Mouse (Mus musculus): ENCODE measurements at regions not wholly inside any gene's neighbourhood (a gene's known extent, or its start where the extent isn't known, plus 50 kb on each side); places are given as distances from the start of the nearest gene placed in this dataset.

DNA sequence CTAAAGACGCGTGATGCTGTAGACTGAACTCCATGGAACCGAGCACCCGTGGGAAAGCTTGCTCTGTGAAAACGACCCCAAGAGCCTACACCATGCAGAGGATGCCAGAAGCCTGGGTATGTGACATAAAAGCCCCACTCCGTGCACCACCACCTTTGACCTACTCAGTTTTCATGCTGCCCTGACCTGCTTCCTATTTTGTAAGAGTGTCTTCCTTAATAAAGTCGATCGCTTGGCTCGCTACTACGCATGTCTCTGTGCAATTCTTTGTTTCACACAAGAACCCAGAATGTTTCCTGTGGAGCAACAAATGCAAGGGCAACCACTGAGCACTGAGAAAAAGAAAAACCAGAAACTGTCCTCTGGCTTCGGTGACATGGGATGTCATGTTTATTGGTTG lies 60.5 kb downstream of the Sec61b start:
- H3K9me3 ChIP-seq (replicated peaks) = no peaks in the 10 kb centered on the region
- H3K27me3 ChIP-seq (replicated peaks) = no peaks in the 10 kb centered on the region
- no peak overlapping the region for H3K9ac ChIP-seq
- no peak for ATAC-seq (ENCODE audit: insufficient number of reproducible peaks, low FRiP score)
- H3K4me1 ChIP-seq (replicated peaks) = no peaks in the 10 kb centered on the region
- H3K36me3 ChIP-seq = no peaks in the 10 kb centered on the region
- no peak overlapping the region for H3K4me2 ChIP-seq
- WGBS = 85% methylated on average over 11 of the region's 11 CpGs
- no peak overlapping the region for H3K4me3 ChIP-seq
- H3K27ac ChIP-seq (ENCODE audit: poor library complexity, severe bottlenecking) = no peak overlapping the region

- no peaks in the 10 kb centered on the region for H3K4me1 ChIP-seq (replicated peaks)
- H3K27ac ChIP-seq (ENCODE audit: poor library complexity, severe bottlenecking) = no peak overlapping the region
These were observed 93.2 kb downstream of the Sec61b start for GRCm38 (mm10) chr4:47567694-47568093.

GRCm38 (mm10) chr4:47570846-47571245 lies 96.4 kb downstream of the Sec61b start:
- 77% methylated on average over 5 of the region's 5 CpGs for WGBS
- Histone ChIP-seq H3K4me3 (no peak overlapping the region), H3K9me3 (replicated peaks) (no peaks in the 10 kb centered on the region)

More at GRCm38 (mm10) chr4:47567694-47568093, 93.2 kb downstream of the Sec61b start:
- H3K36me3 ChIP-seq = no peaks in the 10 kb centered on the region
- 62% methylated on average over 3 of the region's 3 CpGs for WGBS
- H3K4me3 ChIP-seq = no peak overlapping the region
- H3K4me2 ChIP-seq = no peak overlapping the region
- no peak overlapping the region for H3K9ac ChIP-seq
- H3K27me3 ChIP-seq (replicated peaks) = no peaks in the 10 kb centered on the region
- no peak for ATAC-seq (ENCODE audit: insufficient number of reproducible peaks, low FRiP score)
- no peaks in the 10 kb centered on the region for H3K9me3 ChIP-seq (replicated peaks)

DNA sequence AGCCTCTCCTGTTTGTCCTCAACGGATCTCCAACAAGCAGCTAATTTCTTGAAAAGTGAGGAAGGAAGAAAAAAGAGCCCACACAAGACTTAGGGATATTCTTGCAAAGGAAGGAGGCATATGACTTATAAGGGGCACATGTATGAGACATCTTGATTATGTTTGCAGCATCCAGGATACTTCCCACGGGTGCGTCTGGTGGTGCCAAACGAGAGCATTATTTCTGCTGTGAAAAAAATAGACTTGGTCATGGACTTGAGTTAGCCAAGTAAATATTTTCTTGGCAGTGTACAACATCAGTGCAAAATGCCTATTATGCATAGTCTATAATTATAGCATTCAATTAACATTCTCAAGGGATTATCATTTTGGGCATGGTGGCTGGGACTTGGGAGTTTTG lies 101.6 kb downstream of the Sec61b start:
- H3K4me3 ChIP-seq = no peak overlapping the region
- H3K4me1 ChIP-seq (replicated peaks) = no peaks in the 10 kb centered on the region
- WGBS = 81% methylated on average over 4 of the region's 4 CpGs
- H3K9me3 ChIP-seq (replicated peaks) = no peaks in the 10 kb centered on the region
- no peak overlapping the region for H3K27ac ChIP-seq (ENCODE audit: poor library complexity, severe bottlenecking)
- H3K36me3 ChIP-seq = no peaks in the 10 kb centered on the region
- no peak overlapping the region for H3K4me2 ChIP-seq
- H3K27me3 ChIP-seq (replicated peaks) = no peaks in the 10 kb centered on the region
- ATAC-seq (ENCODE audit: insufficient number of reproducible peaks, low FRiP score) = no peak
- no peak overlapping the region for H3K9ac ChIP-seq

More at GRCm38 (mm10) chr4:47570846-47571245, 96.4 kb downstream of the Sec61b start:
- H3K27me3 ChIP-seq (replicated peaks) = no peaks in the 10 kb centered on the region
- no peak overlapping the region for H3K9ac ChIP-seq
- no peaks in the 10 kb centered on the region for H3K36me3 ChIP-seq
- no peak overlapping the region for H3K4me2 ChIP-seq
- no peak for ATAC-seq (ENCODE audit: insufficient number of reproducible peaks, low FRiP score)
- no peaks in the 10 kb centered on the region for H3K4me1 ChIP-seq (replicated peaks)
- H3K27ac ChIP-seq (ENCODE audit: poor library complexity, severe bottlenecking) = no peak overlapping the region

- Histone ChIP-seq H3K4me2 (no peak overlapping the region), H3K4me3 (no peak overlapping the region), H3K27ac (ENCODE audit: poor library complexity, severe bottlenecking) (no peak overlapping the region), H3K36me3 (no peaks in the 10 kb centered on the region), H3K9me3 (replicated peaks) (no peaks in the 10 kb centered on the region), H3K4me1 (replicated peaks) (no peaks in the 10 kb centered on the region), H3K27me3 (replicated peaks) (no peaks in the 10 kb centered on the region), H3K9ac (no peak overlapping the region)
- 87% methylated on average over 3 of the region's 3 CpGs for WGBS
- ATAC-seq (ENCODE audit: insufficient number of reproducible peaks, low FRiP score) = no peak
These were observed 103.0 kb downstream of the Sec61b start for GRCm38 (mm10) chr4:47577490-47577889.

- Histone ChIP-seq H3K9me3 (replicated peaks) (no peaks in the 10 kb centered on the region), H3K4me3 (no peak overlapping the region), H3K27ac (ENCODE audit: poor library complexity, severe bottlenecking) (no peak overlapping the region), H3K36me3 (no peaks in the 10 kb centered on the region), H3K9ac (no peak overlapping the region), H3K4me2 (no peak overlapping the region), H3K27me3 (replicated peaks) (no peaks in the 10 kb centered on the region), H3K4me1 (replicated peaks) (no peaks in the 10 kb centered on the region)
- 55% methylated on average over 10 of the region's 10 CpGs for WGBS
- ATAC-seq (ENCODE audit: insufficient number of reproducible peaks, low FRiP score) = no peak
These were observed 104.2 kb downstream of the Sec61b start for GRCm38 (mm10) chr4:47578637-47579036.

GRCm38 (mm10) chr4:47580556-47580955 lies 106.1 kb downstream of the Sec61b start:
- Histone ChIP-seq H3K9ac (no peak overlapping the region), H3K9me3 (replicated peaks) (no peaks in the 10 kb centered on the region), H3K36me3 (no peaks in the 10 kb centered on the region), H3K27ac (ENCODE audit: poor library complexity, severe bottlenecking) (no peak overlapping the region), H3K4me3 (no peak overlapping the region), H3K27me3 (replicated peaks) (no peaks in the 10 kb centered on the region), H3K4me1 (replicated peaks) (no peaks in the 10 kb centered on the region), H3K4me2 (no peak overlapping the region)
- ATAC-seq (ENCODE audit: insufficient number of reproducible peaks, low FRiP score) = no peak
- 87% methylated on average over 5 of the region's 5 CpGs for WGBS

- no peaks in the 10 kb centered on the region for H3K4me1 ChIP-seq (replicated peaks)
- H3K27me3 ChIP-seq (replicated peaks) = no peaks in the 10 kb centered on the region
- ATAC-seq (ENCODE audit: insufficient number of reproducible peaks, low FRiP score) = no peak
- H3K27ac ChIP-seq (ENCODE audit: poor library complexity, severe bottlenecking) = no peak overlapping the region
- H3K9ac ChIP-seq = no peak overlapping the region
- no peak overlapping the region for H3K4me3 ChIP-seq
- H3K36me3 ChIP-seq = no peaks in the 10 kb centered on the region
- H3K9me3 ChIP-seq (replicated peaks) = no peaks in the 10 kb centered on the region
- H3K4me2 ChIP-seq = no peak overlapping the region
- WGBS = 49% methylated on average over 5 of the region's 5 CpGs
These were observed 112.8 kb downstream of the Sec61b start for GRCm38 (mm10) chr4:47587256-47587655.

- no peak for ATAC-seq (ENCODE audit: insufficient number of reproducible peaks, low FRiP score)
- Histone ChIP-seq H3K27ac (ENCODE audit: poor library complexity, severe bottlenecking) (no peak overlapping the region), H3K27me3 (replicated peaks) (no peaks in the 10 kb centered on the region; the same call in 1 of the 2 replicates), H3K4me3 (no peak overlapping the region), H3K9ac (no peak overlapping the region), H3K4me1 (replicated peaks) (peaks cover 19% of the 10 kb centered on the region), H3K36me3 (no peaks in the 10 kb centered on the region), H3K9me3 (replicated peaks) (no peaks in the 10 kb centered on the region), H3K4me2 (no peak overlapping the region)
- 88% methylated on average over 11 of the region's 11 CpGs for WGBS
These were observed 118.0 kb downstream of the Sec61b start for GRCm38 (mm10) chr4:47592271-47592986.

DNA sequence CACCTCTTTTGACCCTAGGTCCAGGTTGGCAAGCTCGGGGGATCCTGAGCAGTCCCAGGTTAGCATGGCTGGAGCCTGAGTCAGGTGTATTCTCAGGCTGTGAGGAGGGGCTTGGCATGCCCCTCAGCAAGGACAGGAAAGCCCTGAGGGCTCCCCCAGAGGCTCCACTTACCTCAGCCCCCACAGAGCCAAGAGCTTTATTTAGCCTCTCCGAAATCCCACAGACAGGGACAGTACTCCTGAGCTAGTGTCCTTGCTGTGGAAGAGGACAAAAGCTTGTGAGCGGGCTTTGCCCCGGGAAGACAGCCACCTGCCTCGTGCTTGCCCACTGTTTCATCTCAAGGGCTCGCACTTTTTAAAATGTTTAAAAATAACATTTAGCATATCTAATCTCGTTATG lies 118.7 kb downstream of the Sec61b start:
- 48% methylated on average over 7 of the region's 7 CpGs for WGBS
- H3K27ac ChIP-seq (ENCODE audit: poor library complexity, severe bottlenecking) = no peak overlapping the region
- H3K4me2 ChIP-seq = no peak overlapping the region
- H3K9ac ChIP-seq = no peak overlapping the region
- peaks cover 19% of the 10 kb centered on the region for H3K4me1 ChIP-seq (replicated peaks)
- H3K9me3 ChIP-seq (replicated peaks) = no peaks in the 10 kb centered on the region
- no peaks in the 10 kb centered on the region for H3K36me3 ChIP-seq
- ATAC-seq (ENCODE audit: insufficient number of reproducible peaks, low FRiP score) = no peak
- no peak overlapping the region for H3K4me3 ChIP-seq
- H3K27me3 ChIP-seq (replicated peaks) = no peaks in the 10 kb centered on the region; the same call in 1 of the 2 replicates

DNA sequence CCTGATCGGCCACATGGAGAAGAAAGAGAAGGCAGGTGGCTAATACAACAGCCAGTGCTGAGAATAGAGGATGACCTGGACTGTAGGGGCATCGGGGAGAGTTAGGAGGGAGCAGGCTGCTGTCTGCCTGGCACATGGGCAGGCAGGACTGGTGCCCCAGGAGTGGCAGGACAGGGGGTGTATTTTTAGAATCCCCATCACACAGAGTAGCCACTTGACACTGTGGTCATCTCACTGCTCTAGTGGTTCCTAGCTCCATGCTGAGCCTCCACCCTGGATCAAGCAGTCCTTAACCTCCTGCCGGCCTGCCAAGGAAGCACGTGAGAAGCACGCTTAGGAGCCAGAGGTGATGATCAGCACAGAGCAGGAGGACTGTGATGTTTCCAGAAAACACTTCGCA lies 119.7 kb downstream of the Sec61b start:
- no peak overlapping the region for H3K27ac ChIP-seq (ENCODE audit: poor library complexity, severe bottlenecking)
- peaks cover 19% of the 10 kb centered on the region for H3K4me1 ChIP-seq (replicated peaks)
- H3K27me3 ChIP-seq (replicated peaks) = no peaks in the 10 kb centered on the region; the same call in 1 of the 2 replicates
- H3K9me3 ChIP-seq (replicated peaks) = no peaks in the 10 kb centered on the region
- WGBS = 65% methylated on average over 6 of the region's 6 CpGs
- no peak overlapping the region for H3K4me2 ChIP-seq
- H3K4me3 ChIP-seq = no peak overlapping the region
- H3K36me3 ChIP-seq = no peaks in the 10 kb centered on the region
- H3K9ac ChIP-seq = no peak overlapping the region
- peak; percentile 55; the same call in 1 of the 2 replicates for ATAC-seq (ENCODE audit: insufficient number of reproducible peaks, low FRiP score)

- Histone ChIP-seq H3K27me3 (replicated peaks) (no peaks in the 10 kb centered on the region; the same call in 1 of the 2 replicates), H3K27ac (ENCODE audit: poor library complexity, severe bottlenecking) (no peak overlapping the region), H3K36me3 (no peaks in the 10 kb centered on the region), H3K4me3 (no peak overlapping the region), H3K4me2 (no peak overlapping the region), H3K4me1 (replicated peaks) (peaks cover 19% of the 10 kb centered on the region), H3K9me3 (replicated peaks) (no peaks in the 10 kb centered on the region), H3K9ac (no peak overlapping the region)
- WGBS = 78% methylated on average over 10 of the region's 10 CpGs
- ATAC-seq (ENCODE audit: insufficient number of reproducible peaks, low FRiP score) = no peak
These were observed 121.4 kb downstream of the Sec61b start for GRCm38 (mm10) chr4:47595841-47596240.
